Mouse (Mus musculus): Measurements from ENCODE around the gene Lrig1.
A peak's percentile ranks its signal among the peaks of the same experiment; 100 is the strongest.

The Lrig1 gene

GRCm38 (mm10) chr6:94613235-94613895 lies 86.6 kb downstream of the Lrig1 start:
- no peak for DNase-seq

DNA sequence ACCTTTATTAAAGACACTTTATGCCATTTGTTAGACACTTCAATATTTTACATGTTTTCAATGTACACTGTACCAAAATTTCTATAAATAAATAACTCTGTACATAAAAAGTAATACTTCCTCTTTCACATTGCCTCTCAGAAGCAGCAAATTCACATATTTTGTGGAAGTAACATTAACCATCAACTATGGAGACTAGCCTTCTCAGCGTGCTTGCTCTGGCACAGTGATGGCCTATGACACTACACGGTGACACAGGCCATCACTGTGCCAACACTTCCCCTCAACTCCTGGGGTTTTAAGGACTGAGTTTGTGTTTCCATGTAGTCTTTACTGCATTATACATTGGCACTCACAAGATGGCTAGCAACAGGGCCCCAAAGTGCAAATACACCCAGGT lies 95.4 kb downstream of the Lrig1 start:
- no peak for DNase-seq

GRCm38 (mm10) chr6:94604072-94604471 lies 95.9 kb downstream of the Lrig1 start:
- no peak for DNase-seq

DNA sequence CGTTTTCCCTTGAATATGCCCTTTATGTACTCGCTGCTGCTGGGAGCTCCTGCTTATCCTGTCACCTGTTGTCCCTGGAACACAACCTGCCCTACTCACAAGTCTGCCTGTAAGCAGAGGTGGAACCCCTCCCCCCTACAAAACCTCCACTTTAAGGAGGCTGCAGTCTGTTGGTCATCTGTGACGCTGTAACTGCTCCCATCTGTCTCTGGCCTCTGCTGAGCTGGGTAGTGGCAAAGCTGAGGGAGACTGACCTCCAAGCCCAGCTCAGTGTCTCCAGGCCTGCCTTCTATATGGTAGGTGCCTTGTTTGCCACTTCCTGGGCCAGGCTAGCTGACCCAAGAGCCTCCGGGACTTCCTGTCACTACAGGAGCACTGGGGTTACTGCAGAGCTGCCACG lies 98.1 kb downstream of the Lrig1 start:
- DNase-seq: no peak

- DNase-seq: peak; percentile 15 to 61
These were observed 98.9 kb downstream of the Lrig1 start for GRCm38 (mm10) chr6:94601101-94601500.

GRCm38 (mm10) chr6:94599016-94599415 lies 100.9 kb downstream of the Lrig1 start:
- DNase-seq: no peak

- no peak for DNase-seq
These were observed 101.5 kb downstream of the Lrig1 start for GRCm38 (mm10) chr6:94598421-94598820.

DNA sequence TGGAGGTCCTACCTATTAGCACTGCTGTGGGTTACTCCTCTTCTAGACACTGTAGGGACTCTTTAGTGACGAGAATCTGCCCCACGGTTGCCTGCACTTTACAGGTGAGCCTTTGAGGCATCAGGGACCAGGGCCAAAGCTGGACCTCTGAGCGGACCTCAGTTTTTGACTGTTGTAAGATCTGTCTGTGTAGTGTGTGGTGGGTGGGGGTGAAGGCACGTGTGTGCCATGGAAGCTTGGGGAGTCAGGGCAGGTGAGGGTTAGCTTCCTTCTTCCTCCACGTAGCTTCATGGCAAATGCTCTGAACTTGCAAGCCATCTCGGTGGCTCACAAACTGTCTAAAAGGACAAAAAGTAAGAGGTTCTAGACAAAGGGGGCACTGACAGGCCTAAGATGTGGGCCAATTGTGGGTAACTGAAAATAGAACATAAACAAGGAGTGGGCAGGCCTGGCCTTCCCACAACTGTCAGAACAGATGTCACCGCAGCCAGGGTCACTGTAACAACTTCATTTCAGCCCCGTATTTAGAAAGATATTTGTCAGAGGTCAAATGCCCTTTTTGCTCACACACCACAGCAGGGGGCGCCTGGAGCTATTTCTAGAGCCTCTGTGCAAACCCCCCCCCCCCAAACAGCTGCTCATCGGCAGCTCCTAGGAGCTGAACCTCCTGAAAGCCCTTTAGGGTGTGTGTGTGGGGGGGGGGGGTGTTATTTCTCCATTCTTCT lies 103.0 kb downstream of the Lrig1 start:
- no peak for DNase-seq

DNA sequence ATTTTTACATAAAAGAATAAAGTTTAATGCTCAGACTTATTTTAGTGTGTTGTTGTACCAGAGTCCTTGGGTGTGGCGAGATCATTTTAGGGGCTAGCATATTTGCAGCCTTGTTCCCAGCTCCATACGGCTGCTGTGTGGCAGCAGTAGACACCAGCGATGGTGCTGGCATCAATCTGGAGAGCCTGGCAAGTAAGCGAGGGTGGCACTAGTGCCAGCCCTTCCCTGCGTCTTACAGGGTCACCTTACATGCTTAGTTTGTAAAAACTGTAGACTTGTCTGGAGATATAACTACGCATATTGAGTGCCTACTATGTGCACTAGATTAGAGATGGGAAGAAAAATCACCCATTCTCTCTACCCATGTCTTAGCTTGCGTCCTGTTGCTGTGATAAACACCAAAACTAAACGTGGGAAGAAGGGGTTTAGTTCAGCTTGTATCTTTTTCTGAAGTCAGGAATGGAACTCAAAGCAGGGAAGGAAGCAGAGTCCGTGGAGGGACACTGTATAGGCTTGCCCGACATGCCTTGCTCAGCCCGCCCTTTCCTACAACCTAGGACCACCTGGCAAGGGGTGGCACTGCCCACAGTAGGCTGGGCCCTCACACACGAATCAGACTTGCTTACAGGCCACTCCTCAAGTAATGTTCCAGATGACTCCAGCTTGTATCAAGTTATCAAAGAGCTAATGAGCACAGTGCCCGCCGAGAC lies 103.8 kb downstream of the Lrig1 start:
- no peak for DNase-seq

GRCm38 (mm10) chr6:94595206-94595605 lies 104.8 kb downstream of the Lrig1 start:
- DNase-seq: no peak

GRCm38 (mm10) chr6:94594711-94595110 lies 105.2 kb downstream of the Lrig1 start:
- DNase-seq: no peak

DNA sequence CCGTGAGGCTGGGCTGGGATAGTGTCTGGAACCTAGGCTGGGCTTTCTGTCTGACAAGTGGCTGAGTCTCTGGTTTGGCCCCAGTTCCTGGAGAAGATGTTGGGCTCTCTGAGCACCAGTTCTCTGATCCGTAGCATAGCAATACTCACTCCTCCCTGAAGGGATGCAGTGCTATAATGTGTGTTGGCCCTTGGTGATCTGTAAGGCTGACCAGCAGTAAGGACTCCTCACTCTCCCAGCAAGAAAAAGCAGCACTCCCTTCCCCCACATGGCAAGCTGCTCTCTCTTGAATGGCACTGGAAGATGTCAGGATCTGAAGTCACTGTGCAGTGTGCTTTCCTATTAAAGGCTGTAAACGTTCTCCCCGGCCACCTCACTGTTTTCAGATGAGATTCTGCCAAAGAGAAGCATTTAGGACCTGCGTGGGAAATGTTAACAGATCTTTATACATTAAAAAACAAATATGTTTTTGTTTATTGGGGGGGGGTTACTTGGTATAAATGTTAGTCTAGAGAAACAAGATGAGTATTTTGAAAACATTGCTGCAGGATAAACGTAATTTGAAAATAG lies 105.8 kb downstream of the Lrig1 start:
- no peak for DNase-seq

DNA sequence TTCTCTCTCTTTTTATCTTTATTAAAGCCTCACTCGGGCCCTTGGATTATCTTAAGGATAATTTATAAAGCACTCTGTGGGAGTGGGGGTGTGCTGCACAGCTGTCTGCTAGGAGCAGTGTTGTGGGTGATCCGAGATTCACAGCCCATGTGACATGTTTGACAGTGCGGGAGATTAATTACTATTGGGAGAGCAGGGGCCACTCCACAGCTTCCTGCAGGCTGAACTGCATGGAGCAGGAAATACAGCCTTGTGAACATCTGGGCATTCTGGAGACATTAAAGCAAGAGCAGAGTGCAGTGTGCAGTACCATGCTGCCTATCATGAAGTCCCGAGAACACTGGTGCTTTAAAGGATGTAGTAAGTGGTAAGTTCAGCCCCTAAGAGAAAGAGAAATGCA lies 107.2 kb downstream of the Lrig1 start:
- no peak for DNase-seq

GRCm38 (mm10) chr6:94592243-94592642 lies 107.7 kb downstream of the Lrig1 start:
- DNase-seq: no peak

- DNase-seq: no peak
These were observed 111.6 kb downstream of the Lrig1 start for GRCm38 (mm10) chr6:94588365-94588764.

DNA sequence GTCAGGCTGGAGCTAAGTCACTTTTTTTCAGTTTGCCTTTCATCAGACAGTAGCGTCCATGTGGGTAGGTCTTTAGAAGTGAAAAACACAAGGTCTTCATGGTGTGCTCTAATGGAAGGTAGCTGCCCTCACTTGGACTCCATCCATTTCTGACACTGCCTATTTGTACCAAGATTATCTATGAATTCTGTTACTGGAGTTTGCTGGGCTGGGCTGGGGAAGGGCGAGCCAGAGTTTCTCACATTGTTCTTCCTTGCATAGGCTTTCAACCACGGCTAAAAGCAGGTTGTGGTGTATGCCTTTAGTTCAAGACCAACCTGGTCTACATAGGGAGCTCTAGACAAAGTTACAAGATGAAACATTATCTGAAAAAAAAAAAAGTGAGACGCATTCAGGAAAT lies 115.0 kb downstream of the Lrig1 start:
- no peak for DNase-seq

DNA sequence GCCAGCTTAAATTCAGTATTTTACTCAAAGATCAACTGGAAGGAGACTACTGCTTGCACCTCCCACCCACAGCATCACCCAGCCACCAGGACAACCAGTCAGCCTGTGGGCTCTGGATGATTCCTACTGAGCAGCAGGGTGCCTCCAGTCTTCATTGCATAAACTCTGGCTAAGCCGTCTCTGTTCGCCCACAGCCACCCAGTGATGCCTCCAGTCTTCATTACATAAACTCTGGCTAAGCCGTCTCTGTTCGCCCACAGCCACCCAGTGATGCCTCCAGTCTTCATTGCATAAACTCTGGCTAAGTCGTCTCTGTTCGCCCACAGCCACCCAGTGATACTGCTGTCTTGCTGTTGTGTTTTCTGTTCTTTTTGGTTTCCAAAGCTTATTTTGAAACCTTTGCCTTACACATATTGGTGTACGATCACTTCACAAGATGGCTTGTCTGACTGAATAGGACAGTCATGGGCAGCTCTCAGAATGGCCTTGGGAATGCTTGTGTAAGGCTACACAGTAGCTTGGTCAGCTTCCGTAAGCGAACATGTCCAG lies 115.7 kb downstream of the Lrig1 start:
- DNase-seq: no peak

- no peak for DNase-seq
These were observed 117.9 kb downstream of the Lrig1 start for GRCm38 (mm10) chr6:94582055-94582454.

DNA sequence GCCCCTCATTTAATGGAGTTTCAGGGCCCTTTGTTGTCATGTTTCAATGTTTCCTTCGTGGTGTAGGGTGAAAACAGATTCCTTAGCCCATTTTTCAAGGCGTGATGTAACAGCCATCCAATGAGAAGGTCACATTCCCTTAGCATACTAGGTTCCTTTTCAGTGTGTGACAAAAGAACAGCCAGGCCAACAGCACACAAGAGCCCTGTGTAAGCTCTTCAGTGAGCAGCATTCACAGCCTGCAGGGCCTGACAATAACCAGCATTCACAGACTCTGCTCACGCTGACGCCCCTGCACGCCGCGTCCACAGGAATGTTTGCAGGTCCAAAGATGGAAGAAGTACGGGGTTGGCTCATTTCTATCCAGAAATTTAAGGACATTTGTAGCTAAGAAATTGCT lies 122.0 kb downstream of the Lrig1 start:
- no peak for DNase-seq

- no peak for DNase-seq
These were observed 124.3 kb downstream of the Lrig1 start for GRCm38 (mm10) chr6:94575526-94576166.

DNA sequence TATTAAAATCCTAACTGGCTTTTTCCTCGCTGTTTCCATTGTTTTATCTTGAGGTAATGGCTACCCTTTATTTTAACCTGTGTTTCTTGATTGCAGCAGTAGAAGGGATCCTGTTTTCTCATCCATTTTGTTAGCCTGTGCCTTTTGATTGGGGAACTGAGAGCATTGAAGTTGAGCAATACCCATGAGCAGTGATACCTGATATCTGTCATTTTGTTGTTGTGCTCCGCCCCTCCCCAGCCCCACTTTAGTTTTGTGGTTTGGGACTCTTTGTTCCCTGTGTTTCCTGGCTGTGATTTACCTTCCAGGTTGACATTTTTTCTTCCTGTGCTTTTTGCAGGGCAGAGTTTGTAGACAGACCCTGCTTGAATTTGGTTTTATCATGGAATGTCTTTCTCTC lies 131.9 kb downstream of the Lrig1 start:
- DNase-seq: peak; percentile 14 to 39

- no peak for DNase-seq
These were observed 134.2 kb downstream of the Lrig1 start for GRCm38 (mm10) chr6:94565766-94566165.
